Mouse (Mus musculus) adrenal gland, postnatal 25 days (tissue): Measurements from ENCODE around the gene Hyal2. TPM values are rescaled to one million over a fixed set of nuclear protein-coding genes. Genes with fewer than 3 reads are reported as not detected.
"Not testable (repeated sequence)": the region's sequence is repeated elsewhere in the genome, so short reads cannot be mapped to it uniquely, and the experiment has no call there.

Experiments used
- DNase-seq: peaks from one replicate; pipeline ENCODE4 v3.0.0; 2021; ENCODE audit warnings: mixed read lengths
- total RNA-seq: library from RNA; stranded (reverse); gene quantifications from 2 replicates; pipeline ENCODE4 v1.2.3, GENCODE M21; 2021

The Hyal2 gene
- total RNA-seq, 1 experiment from 2014 or later = 36.1 TPM

DNA sequence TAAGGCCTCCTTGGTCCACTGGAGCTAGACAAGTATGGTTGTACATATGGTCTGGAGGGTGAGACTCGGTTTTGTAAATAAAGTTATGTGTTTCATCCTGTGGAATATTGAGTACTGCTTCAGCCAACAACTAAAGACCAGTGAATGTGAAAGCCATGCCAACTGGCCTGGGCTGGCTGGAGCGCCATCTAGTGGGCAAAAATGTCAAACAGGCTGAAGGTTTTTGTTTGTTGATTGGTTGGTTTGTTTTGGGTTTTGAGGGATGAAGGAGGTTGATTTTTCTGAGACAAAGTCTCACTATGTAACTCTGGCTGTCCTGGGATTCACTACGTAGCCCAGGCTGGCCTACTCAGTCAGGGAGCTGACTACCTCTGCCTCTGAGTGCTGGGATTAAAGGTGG lies 22.1 kb upstream of the Hyal2 start:
- DNase-seq = peak; percentile 76

DNA sequence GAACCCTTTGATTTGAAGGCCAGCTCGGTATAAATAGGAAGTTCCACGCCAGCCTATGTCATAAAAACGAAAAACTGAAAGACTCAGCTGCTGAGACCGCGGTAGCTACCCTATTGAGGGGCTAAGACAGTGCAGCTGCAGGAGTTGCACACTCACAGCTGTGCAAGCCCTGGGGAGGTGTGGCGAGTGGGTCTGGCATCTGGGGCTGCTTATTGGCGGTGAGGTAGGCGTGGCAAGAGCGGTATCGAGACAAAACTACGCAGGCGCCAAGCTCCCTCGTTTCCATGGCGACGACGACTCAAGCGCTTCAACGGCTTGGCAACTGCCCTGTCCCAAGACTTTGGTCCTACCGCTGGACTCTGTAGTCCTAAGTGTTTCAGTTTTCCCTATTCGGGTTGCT lies 20.7 kb upstream of the Hyal2 start, which contains the start of gene Zmynd10:
Zmynd10 (plus strand) TSS at position 273 of the 400 bp plus-strand sequence.
- peak; percentile 90 for DNase-seq

DNA sequence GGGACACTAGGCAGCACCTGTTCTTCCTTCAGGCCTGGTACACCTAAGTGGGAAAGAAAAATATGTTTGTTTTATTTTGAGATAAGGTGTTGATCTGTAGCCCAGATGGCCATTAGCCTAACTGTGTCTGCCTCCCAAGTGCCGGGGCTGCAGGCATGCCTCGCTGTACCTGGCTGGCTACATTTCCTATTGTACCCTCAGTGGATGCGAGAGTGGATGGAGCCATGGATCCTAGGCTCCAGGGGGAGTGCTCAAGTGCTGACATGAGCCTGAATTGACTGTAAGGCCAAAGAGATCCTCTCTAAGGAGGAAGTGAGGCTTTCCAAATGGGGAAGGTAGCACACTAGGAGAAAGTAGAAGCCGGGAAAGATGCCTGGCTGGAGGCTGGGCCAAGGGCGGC lies 19.8 kb upstream of the Hyal2 start:
- no peak for DNase-seq

DNA sequence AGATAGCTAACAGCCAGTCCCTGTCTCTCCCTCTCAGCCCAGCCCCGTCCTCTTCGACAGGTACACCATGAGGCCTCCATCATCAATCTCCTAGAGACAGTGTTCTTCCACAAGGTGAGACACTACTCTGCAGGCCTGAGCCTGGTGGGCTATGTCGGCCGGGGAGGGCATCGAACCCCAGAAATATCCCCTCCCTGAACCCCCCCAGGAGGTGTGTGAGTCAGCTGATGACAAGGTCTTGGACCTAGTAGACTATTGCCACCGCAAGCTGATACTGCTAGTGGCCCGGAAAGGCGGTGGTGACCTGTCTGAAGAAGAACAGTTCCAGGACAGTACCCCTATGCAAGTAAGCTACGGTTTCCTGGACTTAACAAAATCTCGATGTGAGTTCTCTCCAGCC lies 18.9 kb upstream of the Hyal2 start:
- DNase-seq = no peak

DNA sequence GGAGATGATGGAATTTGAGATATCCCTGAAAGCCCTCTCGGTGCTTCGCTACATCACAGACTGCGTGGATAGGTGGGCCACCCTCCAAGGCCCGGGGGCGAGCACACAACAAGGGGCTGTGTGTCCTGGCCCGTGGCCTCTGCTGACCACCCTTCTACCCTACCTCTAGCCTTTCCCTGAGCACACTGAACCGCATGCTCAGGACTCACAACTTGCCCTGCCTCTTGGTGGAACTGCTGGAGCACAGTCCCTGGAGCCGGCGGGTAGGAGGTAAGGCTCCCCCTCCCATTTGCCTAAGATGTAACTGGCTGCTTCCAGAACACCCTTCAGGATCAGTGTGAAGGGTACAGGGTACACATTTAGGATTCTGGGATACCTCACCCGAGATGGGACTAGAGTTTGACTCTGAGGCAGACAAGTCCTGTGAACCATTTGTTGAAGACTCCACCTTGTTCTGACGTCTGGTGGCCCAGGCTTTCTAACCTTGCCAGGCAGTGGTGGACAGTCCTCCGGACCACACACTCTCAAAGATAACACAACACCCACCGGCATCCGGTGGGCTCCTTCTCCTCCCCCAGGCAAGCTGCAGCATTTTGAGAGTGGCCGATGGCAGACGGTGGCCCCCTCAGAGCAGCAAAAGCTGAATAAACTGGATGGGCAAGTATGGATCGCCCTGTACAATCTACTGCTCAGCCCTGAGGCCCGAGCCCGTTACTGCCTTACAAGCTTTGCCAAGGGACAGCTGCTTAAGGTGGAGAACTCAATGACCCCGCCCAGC lies 18.3 kb upstream of the Hyal2 start:
- DNase-seq = no peak

DNA sequence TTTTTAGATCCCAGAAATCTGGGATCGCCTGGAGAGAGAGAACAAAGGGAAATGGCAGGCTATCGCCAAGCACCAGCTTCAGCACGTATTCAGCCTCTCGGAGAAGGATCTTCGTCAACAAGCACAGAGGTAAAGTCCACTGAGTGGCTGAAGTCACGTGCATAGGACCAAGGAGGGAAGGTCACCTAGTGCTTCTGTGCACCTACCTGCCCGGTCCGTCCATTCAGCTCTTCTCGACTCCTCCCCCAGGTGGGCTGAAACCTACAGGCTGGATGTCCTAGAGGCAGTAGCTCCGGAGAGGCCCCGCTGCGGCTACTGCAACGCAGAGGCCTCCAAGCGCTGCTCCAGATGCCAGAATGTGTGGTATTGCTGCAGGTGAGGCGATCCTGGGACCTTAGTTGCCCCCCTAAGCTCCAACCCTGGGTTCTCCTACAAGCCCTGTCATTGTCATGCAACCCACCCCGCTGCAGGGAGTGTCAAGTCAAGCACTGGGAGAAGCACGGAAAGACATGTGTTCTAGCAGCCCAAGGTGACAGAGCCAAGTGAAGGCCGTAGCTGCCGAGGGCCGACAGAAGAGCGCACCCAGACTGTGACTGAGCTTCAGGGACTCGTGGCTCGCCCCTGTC lies 17.1 kb upstream of the Hyal2 start:
- no peak for DNase-seq

DNA sequence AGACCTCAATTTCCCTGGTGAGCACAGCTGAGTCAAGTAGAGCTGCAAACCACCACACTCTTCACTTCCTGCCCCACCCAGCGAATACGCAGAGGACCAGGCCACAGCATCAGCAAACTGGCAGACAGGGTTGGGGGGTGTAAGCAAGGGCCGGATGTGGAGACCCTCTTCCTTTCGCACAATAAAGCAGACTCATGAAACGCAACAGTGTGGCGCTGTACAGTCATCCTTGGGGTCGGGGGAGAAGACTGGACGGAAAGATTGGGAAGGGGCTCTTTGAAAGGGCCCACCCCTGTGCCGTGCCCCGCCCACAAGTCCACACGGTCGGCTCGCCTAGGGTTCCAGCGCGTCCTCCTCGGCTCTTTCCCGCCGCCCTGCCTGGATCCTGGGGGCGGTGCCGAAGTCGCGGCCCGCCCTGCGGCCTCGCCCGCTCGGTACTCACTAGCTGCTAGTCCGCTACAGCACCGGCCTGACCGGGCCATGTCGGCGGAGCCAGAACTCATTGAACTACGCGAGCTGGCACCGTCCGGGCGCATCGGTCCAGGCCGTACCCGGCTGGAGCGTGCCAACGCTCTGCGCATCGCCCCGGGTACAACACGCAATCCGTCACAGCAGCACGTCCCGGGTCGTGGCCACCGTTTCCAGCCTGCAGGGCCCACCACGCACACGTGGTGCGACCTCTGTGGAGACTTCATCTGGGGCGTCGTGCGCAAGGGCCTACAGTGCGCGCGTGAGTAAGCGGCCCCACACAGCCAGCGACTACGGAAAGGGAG lies 16.4 kb upstream of the Hyal2 start, which contains the start of gene Rassf1:
Rassf1 (plus strand) TSS at position 439 of the 773 bp plus-strand sequence.
- DNase-seq = peak; percentile 76

DNA sequence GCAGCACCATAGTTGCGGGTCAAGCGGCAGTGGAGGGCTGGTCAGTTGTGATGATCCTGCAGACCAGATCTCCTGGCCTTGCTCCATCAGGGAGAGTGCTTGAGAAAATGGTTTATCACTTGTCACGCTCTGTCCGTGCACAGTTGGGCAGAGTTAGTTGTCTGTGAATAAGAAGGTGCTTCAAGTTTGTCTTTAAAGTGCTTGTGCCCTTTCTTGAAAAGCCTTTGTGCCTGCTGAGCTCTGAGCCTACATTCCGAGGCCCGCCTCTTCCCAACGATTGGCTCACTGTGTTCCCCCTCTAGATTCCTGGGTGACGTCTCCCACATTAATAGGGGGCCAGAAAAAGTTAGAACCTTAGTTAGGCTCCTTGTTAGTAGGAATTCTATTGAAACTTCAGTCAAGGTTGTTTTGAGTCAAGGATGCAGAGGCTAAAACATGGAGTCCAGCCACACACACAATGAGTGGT lies 15.8 kb upstream of the Hyal2 start:
- DNase-seq = no peak

DNA sequence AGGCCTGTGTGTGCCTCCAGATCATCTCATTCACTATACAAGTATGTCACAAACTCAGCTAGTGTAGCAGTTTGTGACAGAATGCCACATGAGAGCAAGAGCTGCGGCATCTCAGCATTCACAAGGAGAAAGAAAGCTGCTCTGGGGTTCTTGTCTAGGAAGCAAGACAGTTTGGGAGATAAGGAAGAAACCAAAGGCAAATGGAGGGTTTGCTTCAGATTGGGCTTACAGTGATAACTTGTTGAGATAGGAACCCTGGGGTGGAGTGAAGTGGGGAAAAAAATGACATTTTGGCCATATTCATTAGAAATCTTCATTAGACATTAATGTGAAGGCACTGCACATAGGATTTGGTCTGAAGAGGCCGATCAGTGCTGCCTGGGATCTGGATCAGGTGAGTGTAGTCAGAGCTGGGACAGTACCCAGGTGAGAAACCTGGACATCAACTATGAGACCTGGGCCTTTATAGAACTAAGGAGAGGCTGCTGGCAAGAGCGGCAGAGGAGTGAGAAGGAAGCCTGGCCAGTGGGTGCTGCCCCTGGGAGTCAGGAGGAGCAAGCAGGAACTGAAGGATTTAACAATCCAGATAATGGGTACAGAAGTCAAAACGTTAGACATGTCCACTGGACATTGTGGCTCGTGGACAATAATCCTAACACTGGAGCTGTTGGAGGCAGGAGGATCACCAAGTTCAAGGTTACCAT lies 14.9 kb upstream of the Hyal2 start:
- no peak for DNase-seq

DNA sequence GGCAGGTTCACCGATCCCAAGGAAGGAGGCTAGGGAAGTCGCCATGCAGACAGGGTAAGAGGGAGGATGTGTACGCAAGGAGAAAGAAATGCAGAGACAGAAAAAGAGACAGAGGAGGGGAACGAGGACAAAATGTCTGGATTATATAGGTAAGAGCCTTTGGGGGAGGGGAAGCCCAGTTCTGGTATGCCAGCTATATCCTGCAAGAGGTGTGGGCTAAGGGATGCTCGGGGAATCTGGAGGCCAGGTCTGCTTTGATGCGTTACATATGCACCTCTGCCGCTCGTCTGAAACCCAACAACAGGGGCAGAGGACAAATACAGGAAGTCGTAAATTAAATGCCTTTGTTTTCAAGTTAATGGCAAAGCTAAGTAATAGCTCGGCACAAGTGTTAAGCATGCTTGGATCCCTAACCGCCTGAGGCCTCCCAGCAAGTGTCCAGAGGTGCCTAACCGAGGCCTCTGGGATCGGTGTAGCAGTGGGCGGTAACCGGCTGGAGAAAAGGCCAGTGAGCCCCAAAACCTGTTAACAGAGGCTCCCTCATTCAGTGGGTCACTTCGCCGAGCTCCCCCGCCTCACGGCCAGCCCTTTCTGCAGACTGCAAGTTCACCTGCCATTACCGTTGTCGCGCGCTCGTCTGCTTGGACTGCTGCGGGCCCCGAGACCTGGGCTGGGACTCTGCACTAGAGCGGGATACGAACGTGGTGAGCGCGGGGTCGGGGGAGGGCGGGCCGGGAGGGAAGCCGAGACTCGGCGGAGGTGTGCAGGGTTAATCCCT lies 14.0 kb upstream of the Hyal2 start:
- DNase-seq = peak; percentile 46

DNA sequence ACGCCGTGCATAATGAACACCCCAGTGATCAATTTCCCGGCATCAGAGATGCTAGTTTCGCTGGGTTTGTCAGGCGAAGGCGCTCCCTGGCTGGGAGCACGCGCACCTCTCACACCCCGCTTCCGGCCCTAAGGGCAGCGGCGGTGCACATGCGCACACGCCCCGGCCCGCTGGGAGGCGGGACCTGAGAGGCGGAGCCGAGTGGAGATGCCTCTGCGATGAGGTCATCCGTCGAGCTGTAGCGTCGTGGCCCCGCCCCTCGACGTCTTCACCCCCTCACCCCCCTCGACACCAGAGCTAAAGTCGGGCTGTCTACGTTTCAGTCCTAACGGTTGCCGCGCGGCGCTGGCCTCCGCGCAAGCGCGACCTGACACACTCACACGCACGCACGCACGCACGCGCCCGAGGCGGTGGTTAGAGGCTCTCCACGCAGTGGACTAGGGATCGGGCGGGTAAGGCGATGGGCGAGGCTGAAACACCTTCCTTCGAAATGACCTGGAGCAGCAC lies 13.4 kb upstream of the Hyal2 start:
- peak; percentile 93 for DNase-seq

DNA sequence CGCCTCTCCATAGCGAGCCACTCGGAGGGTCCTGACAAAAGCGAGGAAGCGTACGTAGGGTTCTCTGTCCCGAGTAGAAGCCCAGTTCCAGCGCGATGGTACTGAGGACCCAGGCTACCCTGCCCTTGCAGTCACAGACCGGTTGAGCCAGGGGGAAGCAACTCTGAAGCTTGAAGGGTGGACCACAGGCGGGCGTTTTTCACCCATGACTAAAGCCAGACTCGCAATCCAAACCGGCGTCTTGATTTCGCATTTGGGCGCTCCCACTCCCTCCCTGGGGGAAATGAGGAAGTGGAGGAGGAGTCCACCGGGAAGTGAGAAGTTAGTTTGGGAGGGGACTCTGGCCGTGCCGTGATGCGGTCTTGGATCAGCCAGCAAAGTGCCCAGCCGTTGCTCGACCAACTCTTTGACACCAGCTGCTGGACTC lies 12.7 kb upstream of the Hyal2 start:
- DNase-seq = peak; percentile 53

DNA sequence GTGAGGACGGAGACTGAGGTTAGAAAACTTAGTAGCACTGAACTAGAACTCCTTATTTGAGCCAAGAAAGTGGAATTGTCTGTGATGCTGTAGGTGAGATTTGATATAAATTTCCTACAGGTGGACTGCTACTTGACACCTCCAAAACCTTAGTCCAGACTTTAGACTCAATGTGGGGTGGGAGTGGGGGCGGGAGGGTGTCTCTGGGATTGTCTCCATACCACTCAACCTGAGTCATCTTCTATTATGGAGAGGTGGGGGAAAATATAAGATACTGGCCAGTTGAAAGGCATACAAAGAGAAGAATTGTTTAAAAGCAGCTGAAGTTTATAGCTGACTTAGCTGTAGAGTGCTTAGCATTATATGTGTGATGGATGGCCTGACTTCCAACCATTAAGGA lies 12.0 kb upstream of the Hyal2 start:
- no peak for DNase-seq

DNA sequence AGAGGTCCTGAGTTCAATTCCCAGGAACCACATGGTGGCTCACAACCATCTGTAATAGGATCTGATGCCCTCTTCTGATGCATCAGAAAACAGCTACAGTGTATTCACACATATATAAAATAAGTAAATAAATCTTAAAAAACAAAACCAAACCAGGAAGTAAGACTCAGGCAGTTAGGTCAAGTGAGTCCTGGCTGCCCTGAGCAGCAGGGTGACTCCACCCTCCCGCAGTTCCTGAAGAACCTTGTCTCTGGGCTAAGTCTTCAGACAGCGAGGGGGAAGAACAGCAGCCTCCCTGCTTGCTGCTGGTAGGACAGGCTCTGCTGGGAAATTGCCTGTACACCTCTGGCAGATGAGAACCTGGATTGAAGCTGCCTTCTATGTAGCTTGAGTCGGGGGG lies 11.4 kb upstream of the Hyal2 start:
- no peak for DNase-seq

DNA sequence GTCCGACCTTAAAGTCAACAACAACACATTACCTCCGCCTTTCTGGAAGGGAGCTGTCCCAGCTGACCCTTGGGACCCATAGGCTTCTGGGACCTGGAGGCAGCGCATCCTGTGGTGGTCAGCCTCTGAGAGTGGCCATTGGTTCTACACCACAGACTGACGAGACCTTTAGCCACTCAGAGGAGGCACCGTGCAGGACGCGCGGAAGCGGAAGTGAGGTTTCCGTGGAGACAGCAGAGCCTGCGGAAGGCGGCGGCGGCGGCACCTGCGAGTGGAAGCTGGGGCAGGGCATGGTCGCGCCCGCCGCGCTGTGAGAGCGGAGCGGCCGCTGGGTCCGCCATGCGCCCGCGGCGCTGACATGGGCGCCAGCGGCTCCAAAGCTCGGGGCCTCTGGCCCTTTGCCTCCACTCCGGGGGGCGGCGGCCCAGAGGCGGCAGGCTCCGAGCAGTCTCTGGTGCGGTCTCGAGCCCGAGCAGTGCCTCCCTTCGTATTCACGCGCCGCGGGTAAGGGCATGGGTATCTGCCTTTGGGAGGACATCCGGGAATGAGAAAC lies 4.6 kb upstream of the Hyal2 start, which contains the start of gene Tusc2:
Tusc2 (plus strand) TSS at position 227 of the 553 bp plus-strand sequence.
- peak; percentile 94 for DNase-seq

DNA sequence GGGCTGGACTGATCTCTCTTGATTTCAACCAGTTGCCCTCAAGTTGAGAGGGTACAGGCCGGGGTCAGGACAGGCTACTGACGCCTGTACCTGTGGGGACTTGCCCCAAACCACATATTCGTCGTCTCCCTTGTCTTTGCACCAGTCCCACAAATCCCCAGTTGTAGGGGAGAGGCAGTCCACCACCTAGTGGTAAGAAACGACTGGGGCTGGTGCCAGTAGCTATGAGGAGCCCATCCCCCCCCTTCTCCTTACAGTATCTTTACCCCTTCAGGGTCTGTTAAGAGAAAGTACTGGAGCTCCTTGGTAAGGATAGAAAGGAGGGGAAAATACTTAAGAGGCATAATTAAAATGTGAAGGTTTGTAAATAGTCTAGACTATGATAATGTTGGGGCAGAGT lies 2.2 kb upstream of the Hyal2 start:
- DNase-seq = not testable (repeated sequence)

DNA sequence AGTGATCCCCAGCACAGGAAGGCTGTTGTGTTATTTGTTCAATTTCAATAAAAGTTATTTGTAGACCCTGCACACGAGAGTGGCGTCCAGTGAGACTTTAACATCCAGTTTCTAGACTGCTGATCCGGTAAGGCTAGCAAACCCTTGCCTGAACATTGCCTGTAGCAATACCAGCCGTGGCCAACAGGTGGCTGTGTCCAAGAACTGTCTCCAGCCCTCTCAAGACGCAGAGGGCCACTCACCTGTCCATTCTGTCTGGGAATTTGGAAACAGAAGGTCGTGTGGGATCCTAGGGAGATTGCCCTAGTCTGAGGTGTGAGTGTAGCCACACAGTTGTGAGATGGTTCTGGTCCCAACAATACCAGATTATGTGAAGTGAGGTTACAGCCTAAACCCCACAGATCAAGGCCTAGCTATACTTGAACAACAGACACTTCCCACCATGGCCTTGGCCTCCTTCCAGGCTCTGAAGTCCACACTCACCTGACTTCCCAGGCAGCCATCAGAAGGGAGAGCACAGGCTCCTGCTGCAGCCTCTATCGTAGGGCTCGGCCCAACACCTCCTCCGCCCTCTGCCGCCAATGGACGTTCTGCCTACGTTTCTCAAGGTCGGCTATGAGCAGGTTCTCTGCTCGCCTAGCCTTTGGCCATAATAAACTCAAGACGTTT lies 1.6 kb upstream of the Hyal2 start:
- DNase-seq = peak; percentile 86

DNA sequence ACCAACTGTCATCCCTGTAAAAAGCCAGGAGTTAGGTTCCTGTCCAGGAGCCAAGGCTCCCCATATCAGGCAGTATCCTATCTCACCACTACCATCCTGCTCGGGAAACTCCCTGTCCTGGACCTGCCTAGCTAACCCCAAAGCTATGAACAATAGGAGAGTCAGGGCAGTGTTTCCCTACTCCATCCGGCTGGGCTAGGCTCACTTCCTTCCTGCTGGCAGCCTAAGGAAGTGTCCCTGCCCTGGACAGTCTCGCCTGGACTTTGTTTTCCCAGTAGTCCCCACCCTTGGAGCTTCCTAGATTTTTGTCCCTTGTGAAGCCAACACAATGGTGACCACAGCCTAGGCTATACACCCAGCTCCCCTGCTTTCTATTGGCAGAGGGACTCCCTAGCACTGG lies 890 bp upstream of the Hyal2 start:
- no peak for DNase-seq

DNA sequence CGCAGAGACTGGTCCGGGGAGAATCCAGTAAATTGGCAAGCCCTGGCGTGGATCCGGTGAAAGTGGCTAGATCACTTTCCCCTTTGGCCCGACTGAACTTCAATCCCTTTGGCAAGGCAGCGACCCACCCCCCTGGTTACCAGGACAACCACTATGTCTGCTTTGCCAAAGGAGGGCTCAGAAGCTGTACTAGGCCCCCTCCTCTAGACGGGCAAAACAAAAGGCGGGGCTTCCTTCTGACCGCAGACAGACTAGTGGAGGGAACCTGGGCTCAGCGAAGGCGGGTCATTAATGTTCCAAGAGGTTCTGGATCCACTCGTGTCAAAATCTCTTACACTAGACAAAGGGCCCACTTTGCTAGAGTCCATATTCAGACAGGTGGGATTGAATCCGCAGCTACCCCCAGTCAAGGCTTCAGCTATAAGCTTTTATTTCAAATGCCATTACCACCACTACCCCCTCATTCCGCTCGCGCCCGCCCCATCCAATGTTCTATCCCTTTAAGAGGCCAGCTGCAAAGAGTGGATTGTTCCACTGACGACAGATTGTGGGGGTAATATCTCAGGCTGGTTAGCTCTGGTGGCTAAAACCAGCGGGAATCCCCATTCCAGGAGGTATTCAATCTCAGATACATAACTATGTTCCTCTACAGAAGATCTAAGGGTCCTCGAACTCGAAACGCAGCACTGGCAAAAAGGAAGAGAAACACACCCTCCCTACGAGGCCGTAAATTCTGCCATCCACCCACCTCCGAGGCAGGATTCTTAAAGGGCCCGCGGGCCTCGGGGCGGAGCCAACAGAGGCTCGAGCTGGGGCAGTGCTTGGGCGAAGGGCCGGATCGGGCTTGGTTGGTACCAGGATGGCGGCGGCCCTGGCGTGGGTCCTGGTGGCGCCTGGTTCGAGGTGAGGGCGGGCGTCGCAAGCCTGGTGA lies 851 bp downstream of the Hyal2 start:
- DNase-seq = peak; percentile 88
